Mouse (Mus musculus): ENCODE measurements at regions not wholly inside any gene's neighbourhood (a gene's known extent, or its start where the extent isn't known, plus 50 kb on each side); places are given as distances from the start of the nearest gene placed in this dataset.

GRCm38 (mm10) chr1:149705223-149705622 lies 255.9 kb downstream of the Pla2g4a start:
- H3K27me3 ChIP-seq (ENCODE audit: control insufficient read depth, insufficient read depth, low read length) = no peaks in the 10 kb centered on the region
- WGBS = 81% methylated on average over 1 of the region's 1 CpGs
- H3K9me3 ChIP-seq (ENCODE audit: control insufficient read depth, low read length) = no peaks in the 10 kb centered on the region

GRCm38 (mm10) chr1:149699411-149699810 lies 261.7 kb downstream of the Pla2g4a start:
- Histone ChIP-seq H3K27me3 (ENCODE audit: control insufficient read depth, insufficient read depth, low read length) (no peaks in the 10 kb centered on the region), H3K4me3 (replicated peaks; ENCODE audit: low read length) (no peak overlapping the region), H3K4me2 (replicated peaks) (no peak overlapping the region), H3K36me3 (replicated peaks; ENCODE audit: control insufficient read depth, insufficient read depth) (no peaks in the 10 kb centered on the region), H3K27ac (no peak overlapping the region), H3K9ac (no peak overlapping the region), H3K9me3 (ENCODE audit: control insufficient read depth, low read length) (no peaks in the 10 kb centered on the region), H3K4me1 (replicated peaks; ENCODE audit: control insufficient read depth, insufficient read depth, low read length) (no peaks in the 10 kb centered on the region)
- WGBS = 70% methylated on average over 4 of the region's 4 CpGs
- no peak; the same call in 1 of the 2 replicates for ATAC-seq (ENCODE audit: low FRiP score)
- no peak for DNase-seq (ENCODE audit: low spot score)

More at GRCm38 (mm10) chr1:149705223-149705622, 255.9 kb downstream of the Pla2g4a start:
- ATAC-seq (ENCODE audit: low FRiP score) (no peak), DNase-seq (ENCODE audit: low spot score) (no peak)
- Histone ChIP-seq H3K4me2 (replicated peaks) (no peak overlapping the region), H3K4me1 (replicated peaks; ENCODE audit: control insufficient read depth, insufficient read depth, low read length) (no peaks in the 10 kb centered on the region), H3K9ac (no peak overlapping the region), H3K27ac (no peak overlapping the region), H3K36me3 (replicated peaks; ENCODE audit: control insufficient read depth, insufficient read depth) (no peaks in the 10 kb centered on the region), H3K4me3 (replicated peaks; ENCODE audit: low read length) (no peak overlapping the region)

DNA sequence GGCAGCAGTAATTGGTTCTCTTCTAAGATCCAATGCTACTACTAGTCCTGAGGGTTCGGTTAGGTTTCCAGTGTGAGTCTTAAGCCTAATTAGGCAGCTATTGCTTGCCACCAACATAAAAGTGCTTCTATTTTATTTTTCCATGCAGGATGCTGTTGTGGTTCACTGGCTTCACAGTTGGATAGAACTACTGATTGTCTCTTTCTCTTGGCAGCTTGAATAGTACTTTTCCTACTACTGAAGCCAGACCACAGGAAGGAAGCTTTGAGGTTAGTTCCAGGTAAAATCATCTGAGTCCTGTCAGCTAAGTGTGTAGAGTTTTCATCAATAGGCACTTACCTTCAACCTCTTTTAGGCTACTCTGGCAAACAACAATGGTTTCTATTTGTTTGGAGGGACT lies 286.9 kb downstream of the Pla2g4a start:
- no peak overlapping the region for H3K27ac ChIP-seq
- ATAC-seq (ENCODE audit: low FRiP score) = no peak
- WGBS = 81% methylated on average over 1 of the region's 1 CpGs
- 0 out of 2 replicates have a peak, but pooled peaks cover 5% of the 10 kb centered on the region for H3K4me1 ChIP-seq (replicated peaks; ENCODE audit: control insufficient read depth, insufficient read depth, low read length)
- no peak for DNase-seq (ENCODE audit: low spot score)
- no peak overlapping the region for H3K4me3 ChIP-seq (replicated peaks; ENCODE audit: low read length)
- no peak overlapping the region for H3K4me2 ChIP-seq (replicated peaks)
- no peaks in the 10 kb centered on the region for H3K36me3 ChIP-seq (replicated peaks; ENCODE audit: control insufficient read depth, insufficient read depth)
- H3K27me3 ChIP-seq (ENCODE audit: control insufficient read depth, insufficient read depth, low read length) = no peaks in the 10 kb centered on the region
- no peak overlapping the region for H3K9ac ChIP-seq
- H3K9me3 ChIP-seq (ENCODE audit: control insufficient read depth, low read length) = no peaks in the 10 kb centered on the region

DNA sequence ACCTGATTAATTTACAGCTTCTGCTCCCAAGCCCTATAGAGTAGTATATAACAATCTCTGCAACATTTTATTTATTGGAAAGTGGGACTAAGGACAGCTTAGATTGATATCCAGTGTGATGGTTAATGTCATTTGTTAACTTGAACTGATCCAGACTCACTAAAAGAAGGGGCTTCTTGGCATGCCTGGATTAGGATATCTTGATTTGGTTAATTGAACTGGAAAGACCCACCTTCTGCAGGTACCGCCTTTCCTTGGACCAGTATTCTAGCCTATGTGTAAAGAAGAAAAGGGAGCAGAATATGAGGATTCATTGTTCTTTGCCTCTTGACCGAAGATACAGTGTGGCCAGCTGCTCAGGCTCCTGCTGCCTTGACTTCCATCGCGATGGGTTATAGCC lies 288.5 kb downstream of the Pla2g4a start:
- 82% methylated on average over 4 of the region's 4 CpGs for WGBS
- Histone ChIP-seq H3K36me3 (replicated peaks; ENCODE audit: control insufficient read depth, insufficient read depth) (no peaks in the 10 kb centered on the region), H3K27me3 (ENCODE audit: control insufficient read depth, insufficient read depth, low read length) (no peaks in the 10 kb centered on the region), H3K9ac (no peak overlapping the region), H3K9me3 (ENCODE audit: control insufficient read depth, low read length) (no peaks in the 10 kb centered on the region), H3K4me2 (replicated peaks) (no peak overlapping the region), H3K4me3 (replicated peaks; ENCODE audit: low read length) (no peak overlapping the region), H3K4me1 (replicated peaks; ENCODE audit: control insufficient read depth, insufficient read depth, low read length) (0 out of 2 replicates have a peak, but pooled peaks cover 5% of the 10 kb centered on the region), H3K27ac (no peak overlapping the region)
- no peak for ATAC-seq (ENCODE audit: low FRiP score)
- no peak for DNase-seq (ENCODE audit: low spot score)

DNA sequence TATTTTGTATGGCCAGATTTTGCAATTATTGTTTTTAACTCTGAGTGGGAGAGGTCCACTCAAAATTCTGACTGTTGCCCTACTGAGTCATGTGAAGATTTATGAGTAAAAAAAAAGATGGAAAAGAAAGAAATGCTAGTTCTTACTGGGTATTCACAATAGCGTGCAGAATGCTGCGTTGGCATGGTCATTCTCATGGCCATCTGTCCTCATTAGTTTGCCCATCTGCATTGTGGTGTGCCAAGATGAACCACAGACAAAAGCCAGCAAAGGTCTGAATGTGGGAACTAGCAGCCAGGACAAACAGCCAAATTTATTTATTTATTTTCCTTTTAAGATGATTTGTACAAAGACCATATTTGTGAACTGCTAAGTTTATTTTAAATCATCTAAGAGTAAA lies 289.0 kb downstream of the Pla2g4a start:
- Histone ChIP-seq H3K27me3 (ENCODE audit: control insufficient read depth, insufficient read depth, low read length) (no peaks in the 10 kb centered on the region), H3K9ac (no peak overlapping the region), H3K36me3 (replicated peaks; ENCODE audit: control insufficient read depth, insufficient read depth) (no peaks in the 10 kb centered on the region), H3K4me2 (replicated peaks) (no peak overlapping the region), H3K27ac (no peak overlapping the region), H3K9me3 (ENCODE audit: control insufficient read depth, low read length) (no peaks in the 10 kb centered on the region), H3K4me3 (replicated peaks; ENCODE audit: low read length) (no peak overlapping the region), H3K4me1 (replicated peaks; ENCODE audit: control insufficient read depth, insufficient read depth, low read length) (0 out of 2 replicates have a peak, but pooled peaks cover 5% of the 10 kb centered on the region)
- ATAC-seq (ENCODE audit: low FRiP score) (peak; percentile 69), DNase-seq (ENCODE audit: low spot score) (peak; percentile 43)
- 53% methylated on average over 2 of the region's 2 CpGs for WGBS

- Histone ChIP-seq H3K36me3 (replicated peaks; ENCODE audit: control insufficient read depth, insufficient read depth) (no peaks in the 10 kb centered on the region), H3K4me1 (replicated peaks; ENCODE audit: control insufficient read depth, insufficient read depth, low read length) (0 out of 2 replicates have a peak, but pooled peaks cover 5% of the 10 kb centered on the region), H3K9me3 (ENCODE audit: control insufficient read depth, low read length) (no peaks in the 10 kb centered on the region), H3K4me2 (replicated peaks) (no peak overlapping the region), H3K9ac (no peak overlapping the region), H3K27ac (peak overlapping the region; percentile 38; the same call in 1 of the 2 replicates), H3K27me3 (ENCODE audit: control insufficient read depth, insufficient read depth, low read length) (no peaks in the 10 kb centered on the region), H3K4me3 (replicated peaks; ENCODE audit: low read length) (no peak overlapping the region)
- ATAC-seq (ENCODE audit: low FRiP score) = no peak
- DNase-seq (ENCODE audit: low spot score) = no peak
- 49% methylated on average over 3 of the region's 3 CpGs for WGBS
Observed at GRCm38 (mm10) chr1:149671091-149671490, 290.0 kb downstream of the Pla2g4a start.

Measured in hindbrain, embryonic 14.5 days (tissue).